Mouse (Mus musculus) myocyte (in vitro differentiated cells): ENCODE data around the gene Slc13a5.

Experiments
- E2F4 ChIP-seq: IDR thresholded peaks from one replicate; pipeline ENCODE4 v1.6.1; 2011; ENCODE audit warnings: mild to moderate bottlenecking, control low read depth, moderate library complexity; ENCODE audit not compliant: insufficient read depth
- MAX ChIP-seq: IDR thresholded peaks from one replicate; pipeline ENCODE4 v1.6.1; 2011; ENCODE audit warnings: low read depth, mild to moderate bottlenecking, control low read depth
- MYOD1 ChIP-seq, 3 experiments: IDR thresholded peaks; one replicate each; pipeline ENCODE4 v1.6.1; 2011; ENCODE audit warnings: control low read depth in 2 of 3, low read depth in 2 of 3, mild to moderate bottlenecking in 2 of 3, moderate library complexity in 1 of 3; ENCODE audit not compliant: insufficient read length in 2 of 3, control insufficient read depth in 1 of 3
- MYOG ChIP-seq, 3 experiments: IDR thresholded peaks; one replicate each; pipeline ENCODE4 v1.6.1; 2011; ENCODE audit warnings: control low read depth in 2 of 3, low read depth in 2 of 3, mild to moderate bottlenecking in 2 of 3; ENCODE audit not compliant: insufficient read length in 2 of 3, control insufficient read depth in 1 of 3, insufficient read depth in 1 of 3
- POLR2A ChIP-seq: IDR thresholded peaks from one replicate; pipeline ENCODE4 v1.6.1; 2011; ENCODE audit warnings: low read depth, mild to moderate bottlenecking, control low read depth, moderate library complexity; ENCODE audit not compliant: insufficient read length
- POLR2AphosphoS2 ChIP-seq: IDR thresholded peaks from one replicate; pipeline ENCODE4 v1.6.1; 2011; ENCODE audit warnings: low read depth, control low read depth; ENCODE audit not compliant: insufficient read length

- no peak for TF ChIP-seq POLR2A
- no peak for TF ChIP-seq MYOG (IDR thresholded peaks at IDR 0.05; ENCODE audit: control insufficient read depth in 1 of 3, insufficient read depth in 1 of 3, insufficient read length in 2 of 3, low read depth in 2 of 3)
- no peak for TF ChIP-seq MAX
- no peak for TF ChIP-seq MYOD1 (IDR thresholded peaks at IDR 0.05; ENCODE audit: control insufficient read depth in 1 of 3, insufficient read length in 2 of 3, low read depth in 2 of 3)
- TF ChIP-seq POLR2AphosphoS2 = no peak
- no peak for TF ChIP-seq E2F4
Observed at GRCm38 (mm10) chr11:72221278-72221677, 45.7 kb downstream of the Slc13a5 start.
